Mouse (Mus musculus): ENCODE results near the gene Pkp4.

Gene Pkp4

DNA sequence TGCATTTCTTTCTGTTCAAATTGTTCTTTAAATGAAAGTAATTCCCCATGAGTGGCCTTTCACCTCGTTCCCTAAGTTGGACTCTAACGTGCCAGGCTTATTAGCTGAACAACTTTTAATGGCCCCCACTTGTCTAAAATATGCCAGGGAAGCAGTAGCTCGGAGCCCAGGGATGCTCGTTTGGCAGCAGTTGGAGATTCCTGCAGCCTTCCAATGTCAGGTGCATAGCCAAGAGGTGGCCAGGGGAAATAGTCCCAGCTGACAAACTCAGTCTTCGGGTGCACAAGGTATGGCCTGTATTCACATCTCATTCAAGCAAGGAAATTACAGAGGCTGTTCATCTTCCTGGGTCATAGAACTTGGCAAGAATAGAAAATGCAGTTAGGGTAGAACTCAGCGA, 112.1 kb downstream of the Pkp4 start:
- peak; percentile 33 for DNase-seq

GRCm38 (mm10) chr2:59280914-59281562, 120.4 kb downstream of the Pkp4 start:
- no peak for DNase-seq

- DNase-seq, result no peak
These were observed 122.3 kb downstream of the Pkp4 start for GRCm38 (mm10) chr2:59282966-59283365.

DNA sequence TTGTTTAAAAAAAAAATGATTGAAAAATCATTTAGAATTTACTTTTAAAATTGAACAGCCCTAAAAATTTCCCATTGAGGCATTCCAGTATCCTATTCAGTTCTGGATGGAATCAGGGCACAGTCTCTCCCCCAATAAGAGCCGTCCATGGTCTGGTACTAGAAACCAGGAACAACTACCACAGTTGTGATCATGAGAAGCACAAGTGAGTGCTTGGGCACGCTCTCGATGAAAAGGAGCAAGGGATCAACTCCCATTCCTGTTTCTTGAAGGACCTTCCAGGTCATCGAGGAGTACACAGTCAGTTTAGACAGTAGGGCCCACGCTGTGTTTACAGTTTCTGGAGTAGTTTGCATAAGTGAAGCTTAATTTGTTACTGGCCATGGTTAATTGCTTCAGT, 123.6 kb downstream of the Pkp4 start:
- DNase-seq, result no peak

- no peak for DNase-seq
These were observed 124.3 kb downstream of the Pkp4 start for GRCm38 (mm10) chr2:59284734-59285490.

DNA sequence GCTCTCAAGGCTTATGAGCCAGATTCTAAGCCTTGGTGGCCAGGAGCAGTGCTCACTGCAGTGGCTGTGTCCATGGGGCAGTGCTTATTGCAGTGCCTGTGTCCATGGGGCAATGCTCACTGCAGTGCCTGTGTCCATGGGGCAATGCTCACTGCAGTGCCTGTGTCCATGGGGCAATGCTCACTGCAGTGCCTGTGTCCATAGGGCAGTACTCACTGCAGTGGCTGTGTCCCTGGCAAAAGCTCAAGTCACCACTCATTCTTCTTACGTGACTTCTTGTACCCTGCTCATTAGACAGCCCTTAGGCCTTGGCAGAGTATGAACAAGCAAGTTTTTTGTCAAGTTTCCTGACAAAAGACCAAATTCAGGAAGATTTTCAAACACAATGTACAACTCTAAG, 124.9 kb downstream of the Pkp4 start:
- no peak for DNase-seq

GRCm38 (mm10) chr2:59286247-59286646, 125.6 kb downstream of the Pkp4 start:
- peak; percentile 84 for DNase-seq

DNA sequence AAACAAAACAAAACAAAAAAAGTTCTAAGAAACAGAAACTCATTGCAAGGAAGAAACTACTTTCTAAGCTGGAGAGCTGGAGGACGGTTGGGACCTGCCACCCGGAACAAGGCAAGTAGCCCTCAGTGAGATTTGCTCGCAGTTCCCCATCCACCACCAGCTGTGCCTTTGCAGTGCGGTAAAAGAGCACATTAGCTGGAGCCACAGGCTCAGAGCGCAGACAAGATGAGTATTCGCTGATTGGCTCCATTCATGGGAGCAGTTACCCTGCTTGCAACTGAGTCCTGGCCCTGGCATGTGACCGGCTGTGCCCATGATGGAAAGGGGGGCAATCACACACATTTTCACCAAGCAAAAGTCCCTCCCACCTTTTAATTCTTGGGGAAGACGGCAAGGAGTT, 127.0 kb downstream of the Pkp4 start:
- no peak for DNase-seq

DNA sequence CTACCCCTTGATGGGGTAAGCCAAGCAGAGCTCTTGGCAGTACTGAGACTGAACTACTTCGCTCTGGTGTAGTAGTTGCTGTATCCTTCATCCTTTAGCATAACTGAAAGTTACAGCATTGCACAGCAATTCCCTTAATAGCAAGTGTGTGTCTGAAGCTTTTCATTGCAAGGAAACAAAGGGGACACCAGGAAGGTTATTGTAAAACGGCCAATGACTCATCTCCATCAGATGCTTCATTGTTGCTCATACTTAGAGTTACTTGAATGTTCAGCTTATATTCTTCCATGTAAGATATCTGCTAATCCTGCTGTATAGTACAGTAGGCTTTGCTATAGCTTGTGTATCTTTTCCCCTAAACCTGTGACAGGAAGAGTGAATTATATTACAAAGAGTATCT, 128.8 kb downstream of the Pkp4 start:
- DNase-seq, result no peak

DNA sequence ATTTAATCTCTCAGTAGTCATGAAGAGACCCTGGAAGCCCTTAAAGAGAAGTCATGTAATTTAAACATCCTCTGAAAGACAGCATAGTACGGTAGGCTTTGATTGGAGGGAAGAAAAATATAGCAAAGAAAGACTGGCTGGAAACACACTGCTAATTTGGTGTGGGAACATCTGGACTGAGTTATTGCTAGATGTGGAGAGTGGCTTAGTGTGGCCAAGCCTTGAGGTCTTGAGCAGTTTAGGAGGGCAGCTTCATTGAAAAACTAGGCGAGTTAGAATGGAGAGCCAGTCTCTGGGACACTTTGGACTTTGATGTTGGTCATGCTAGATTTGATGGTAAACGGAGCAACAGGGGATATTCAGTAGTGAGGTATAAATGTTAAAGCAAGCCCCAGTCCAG, 129.7 kb downstream of the Pkp4 start:
- no peak for DNase-seq

DNA sequence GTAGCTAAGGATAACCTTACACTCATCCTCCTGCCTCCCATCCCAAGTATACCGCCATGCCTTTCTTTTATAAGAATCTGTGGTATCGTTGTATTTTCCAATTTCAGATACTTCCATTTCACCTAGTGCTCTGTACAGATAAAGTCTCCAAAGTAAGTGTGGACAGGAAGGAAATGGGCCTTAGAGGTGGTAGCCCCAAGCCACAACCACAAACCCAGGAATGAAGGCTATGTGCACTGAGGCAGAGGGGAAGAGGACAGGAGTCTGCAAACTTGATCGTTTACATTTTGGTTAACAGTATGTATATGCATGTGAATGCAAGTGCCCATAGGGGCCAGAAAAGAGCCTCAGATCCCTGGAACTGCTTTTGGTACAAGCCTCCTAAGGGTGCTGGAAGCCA, 139.2 kb downstream of the Pkp4 start:
- no peak for DNase-seq

DNA sequence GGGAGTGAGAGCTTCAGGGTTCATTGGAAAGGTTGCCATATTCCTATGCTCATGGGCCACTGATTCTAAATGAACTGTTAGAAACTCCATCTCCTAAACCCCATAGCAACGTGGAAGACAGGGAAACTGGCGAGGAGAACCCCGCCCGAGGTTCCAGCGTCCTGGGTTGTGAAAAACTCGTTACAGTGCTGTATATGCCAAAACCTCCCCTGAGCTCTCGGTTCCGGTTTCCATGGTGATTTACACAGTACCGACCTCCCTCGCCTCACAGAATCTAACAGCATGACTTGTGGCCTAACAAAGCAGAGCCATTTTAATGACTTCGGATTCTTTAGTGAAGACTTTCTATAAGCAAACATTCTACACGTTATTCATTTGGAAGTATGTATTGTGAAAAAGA, 141.0 kb downstream of the Pkp4 start:
- no peak for DNase-seq

- DNase-seq, result no peak
These were observed 141.8 kb downstream of the Pkp4 start for GRCm38 (mm10) chr2:59302430-59302829.

DNA sequence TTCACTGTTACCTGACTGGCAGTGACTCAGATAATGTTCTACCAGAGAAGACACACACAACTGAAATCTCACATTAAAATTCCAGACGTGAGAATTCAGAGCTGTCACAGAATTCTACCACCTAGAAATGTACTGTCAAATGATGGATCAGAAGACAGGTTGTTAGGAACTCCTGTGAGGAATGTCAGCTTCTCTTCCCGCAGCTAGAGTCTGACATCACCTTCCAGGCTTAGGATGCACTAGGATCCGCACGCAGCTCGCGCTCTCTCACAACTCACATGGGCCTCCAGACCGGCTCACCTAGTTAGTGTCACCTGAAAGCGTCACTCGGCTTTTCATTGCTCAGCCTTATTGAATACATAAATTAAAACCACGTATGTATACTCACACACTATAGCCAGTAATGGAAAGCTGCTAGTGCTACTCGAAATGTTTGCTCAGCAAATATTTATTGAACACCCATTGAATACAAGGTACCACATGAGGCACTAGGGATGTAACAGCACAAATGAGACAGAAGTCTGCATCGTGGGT, 142.9 kb downstream of the Pkp4 start:
- no peak for DNase-seq

DNA sequence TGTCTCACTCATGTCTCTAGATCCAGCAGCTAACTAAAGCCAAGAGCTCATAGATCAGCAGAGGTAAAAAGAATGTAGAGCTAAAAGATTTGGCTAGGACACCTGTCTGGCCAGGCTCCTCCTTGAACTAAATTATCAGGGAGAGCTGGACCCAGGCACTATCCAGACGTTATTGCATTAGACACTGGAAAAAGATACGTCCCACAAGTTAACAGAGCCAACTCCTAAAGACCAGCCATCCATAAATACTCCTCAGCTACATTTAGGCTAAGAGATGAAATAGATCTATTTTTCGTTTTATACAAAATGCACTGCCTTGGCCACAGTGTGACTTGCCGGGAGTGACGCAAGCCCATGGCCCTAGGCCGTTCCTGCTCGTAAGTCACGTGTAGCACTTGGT, 146.7 kb downstream of the Pkp4 start:
- DNase-seq, result no peak

DNA sequence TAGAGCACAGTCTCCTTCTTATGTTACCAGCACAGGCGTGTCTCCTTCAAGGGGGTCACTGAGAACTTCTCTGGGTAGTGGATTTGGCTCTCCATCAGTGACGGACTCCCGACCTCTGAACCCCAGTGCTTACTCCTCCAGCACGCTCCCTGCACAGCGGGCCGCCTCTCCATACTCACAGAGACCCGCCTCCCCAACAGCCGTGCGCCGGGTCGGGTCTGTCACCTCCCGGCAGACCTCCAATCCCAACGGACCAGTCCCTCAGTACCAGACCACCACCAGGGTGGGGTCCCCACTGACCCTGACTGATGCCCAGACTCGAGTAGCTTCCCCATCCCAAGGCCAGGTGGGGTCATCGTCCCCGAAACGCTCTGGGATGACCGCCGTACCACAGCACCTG, 147.4 kb downstream of the Pkp4 start:
- DNase-seq, result no peak

- no peak for DNase-seq
These were observed 152.6 kb downstream of the Pkp4 start for GRCm38 (mm10) chr2:59313293-59313692.

GRCm38 (mm10) chr2:59318631-59319030, 158.0 kb downstream of the Pkp4 start:
- DNase-seq, result no peak

DNA sequence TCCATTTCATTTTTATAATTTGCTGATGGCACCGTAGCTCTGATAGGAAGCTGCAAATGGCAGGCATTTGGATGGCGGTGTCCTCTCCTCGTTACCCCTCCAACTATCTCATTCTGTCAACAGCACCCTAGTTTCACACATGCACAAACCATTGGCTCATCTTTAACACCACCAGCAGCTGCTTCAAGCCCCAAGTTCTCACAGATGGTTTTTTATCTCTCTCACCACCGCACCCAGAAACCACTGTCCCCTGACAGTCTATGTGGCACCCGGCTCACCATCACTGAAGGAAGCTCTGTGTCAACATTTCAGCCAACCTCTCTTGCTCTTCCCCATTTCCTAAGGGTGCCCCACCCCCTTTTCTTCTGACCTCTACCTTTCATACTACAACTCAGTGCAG, 167.3 kb downstream of the Pkp4 start:
- no peak for DNase-seq

DNA sequence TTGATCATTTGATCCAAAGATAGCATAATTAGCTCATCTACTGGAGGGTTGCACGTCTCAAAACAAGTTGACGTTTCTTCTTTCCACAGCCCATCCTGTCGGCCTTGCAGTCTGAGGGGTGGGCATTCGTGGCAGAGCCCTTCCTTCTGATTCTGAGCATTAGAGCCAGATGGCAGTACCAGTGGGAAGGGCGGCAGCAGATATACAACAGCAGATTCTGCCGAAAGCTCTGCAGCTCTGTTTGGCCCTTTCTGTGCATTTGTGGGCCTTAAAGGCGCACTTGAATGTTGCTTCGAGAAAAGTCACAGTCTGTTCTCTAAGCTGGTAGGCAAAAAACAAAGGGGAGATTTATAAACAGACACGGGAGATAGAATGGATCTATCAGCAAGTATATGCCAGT, 170.4 kb downstream of the Pkp4 start:
- no peak for DNase-seq

GRCm38 (mm10) chr2:59332523-59332922, 171.9 kb downstream of the Pkp4 start:
- no peak for DNase-seq

DNA sequence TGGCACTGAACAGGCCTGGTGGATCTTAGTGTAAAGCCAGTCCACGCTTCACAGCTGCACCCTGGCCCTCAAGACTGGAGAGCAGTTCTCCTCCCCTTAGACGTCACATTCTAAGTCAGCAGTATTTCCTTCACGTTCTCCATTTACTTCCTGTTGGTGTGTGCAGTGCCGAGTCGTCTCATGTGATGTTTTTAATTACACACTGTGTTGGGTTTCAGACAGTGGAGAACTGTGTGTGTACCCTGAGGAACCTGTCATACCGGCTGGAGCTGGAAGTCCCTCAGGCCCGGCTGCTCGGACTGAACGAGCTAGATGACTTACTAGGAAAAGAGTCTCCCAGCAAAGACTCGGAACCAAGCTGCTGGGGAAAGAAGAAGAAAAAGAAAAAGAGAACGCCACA, 177.9 kb downstream of the Pkp4 start:
- DNase-seq, result no peak

DNA sequence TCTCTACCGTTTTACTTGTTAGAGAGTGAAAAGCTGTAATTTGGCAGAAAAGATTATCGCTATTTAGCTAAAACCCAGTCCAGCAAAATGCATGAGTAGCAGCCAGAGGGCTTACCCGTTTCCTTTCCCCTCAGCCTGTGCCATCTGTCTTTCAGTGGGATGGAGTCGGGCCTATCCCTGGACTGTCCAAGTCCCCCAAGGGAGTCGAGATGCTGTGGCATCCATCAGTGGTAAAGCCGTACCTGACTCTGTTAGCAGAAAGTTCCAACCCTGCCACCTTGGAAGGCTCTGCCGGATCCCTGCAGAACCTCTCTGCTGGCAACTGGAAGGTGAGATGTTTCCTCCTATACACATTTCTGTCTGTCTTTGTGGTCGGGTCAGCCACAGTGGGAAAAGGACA, 178.3 kb downstream of the Pkp4 start:
- DNase-seq, result peak; percentile 68

GRCm38 (mm10) chr2:59339776-59340539, 179.3 kb downstream of the Pkp4 start:
- no peak for DNase-seq

Data from cerebellum, adult 11-12 months (tissue).